Mouse (Mus musculus): ENCODE data around the gene Pik3c2g.

DNA sequence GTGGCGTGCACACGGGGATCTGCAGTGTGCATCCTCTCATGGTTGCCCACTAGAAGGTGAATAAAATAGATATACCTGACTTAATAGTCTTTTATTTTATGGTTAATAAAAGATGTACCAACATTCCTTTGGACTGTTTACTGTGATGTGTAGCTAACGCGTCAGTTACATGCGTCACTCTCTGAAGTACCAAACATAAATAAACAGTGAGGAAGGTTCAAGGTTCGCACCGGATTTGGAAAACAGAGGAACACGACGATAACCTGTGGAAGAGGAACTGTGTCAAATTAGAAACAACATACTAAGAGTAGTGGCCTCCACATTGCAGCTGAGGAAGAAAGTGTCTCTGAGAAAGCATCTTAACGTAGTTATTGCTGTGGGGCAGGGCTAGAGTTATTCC lies 402.6 kb downstream of the Pik3c2g start:
- TF ChIP-seq CTCF (IDR thresholded peaks at IDR 0.05; ENCODE audit: borderline replicate concordance, extremely low read depth, insufficient read depth, insufficient read length) (no peak), POLR2A (IDR thresholded peaks at IDR 0.05; ENCODE audit: borderline replicate concordance, extremely low read depth, insufficient read depth, insufficient read length, poor library complexity, severe bottlenecking) (no peak)

Data from brain, embryonic 14.5 days (tissue).